Comparison of ENCODE assay signal across 11 mouse cellular contexts in genomic region chr17:56032831-56033230, GRCm38 (mm10). TPM values are rescaled to one million over a fixed set of nuclear protein-coding genes. Genes with fewer than 3 reads are reported as not detected.
DNase-seq lines count a peak whose midpoint lies in the region; ATAC-seq lines count a peak whose summit lies in the region.
"Had no signal": no experiment of that assay in that cellular context is flagged by ENCODE, and none has a peak within 500 bp of the region (broad histone marks: within the 10 kb centered on the region; RNA-seq: fewer than 3 reads in every experiment).

No protein-coding gene starts in this region.

- H3K27me3 ChIP-seq in heart, embryonic 13.5 days (replicated peaks): no peaks in the 10 kb centered on the region
- H3K27me3 ChIP-seq in heart, embryonic 10.5 days (ENCODE audit: insufficient read depth, poor library complexity, severe bottlenecking): no peaks in the 10 kb centered on the region

- H3K9ac ChIP-seq in heart, embryonic 13.5 days: peak overlapping the region; percentile 50

- peaks cover 68% of the 10 kb centered on the region for H3K4me1 ChIP-seq in heart, embryonic 13.5 days
- peaks cover 43% of the 10 kb centered on the region for H3K4me1 ChIP-seq in heart, embryonic 10.5 days

- peaks cover 85% of the 10 kb centered on the region for H3K79me2 ChIP-seq in macrophage (ENCODE audit: inconsistent target)

- no peak overlapping the region for H3K4me2 ChIP-seq in heart, embryonic 13.5 days

- peaks cover 48% of the 10 kb centered on the region for H3K36me3 ChIP-seq in heart, embryonic 13.5 days
- peaks cover 55% of the 10 kb centered on the region for H3K36me3 ChIP-seq in heart, embryonic 10.5 days
- H3K36me3 ChIP-seq in macrophage (ENCODE audit: inconsistent target): no peaks in the 10 kb centered on the region; the same call in 1 of the 2 replicates

- ATAC-seq in heart, embryonic 13.5 days (ENCODE audit: extremely low read depth, insufficient number of reproducible peaks, low FRiP score, low TSS enrichment): no peak
- ATAC-seq in erythroblast, adult 5-6 weeks (replicated peaks; ENCODE audit: low FRiP score, poor library complexity, severe bottlenecking): no peak

- no peak overlapping the region for H3K4me3 ChIP-seq in heart, embryonic 13.5 days
- no peak overlapping the region for H3K4me3 ChIP-seq in heart, embryonic 10.5 days
- peak overlapping the region; percentile 4; the same call in 1 of the 2 replicates for H3K4me3 ChIP-seq in macrophage (ENCODE audit: inconsistent target)
- H3K4me3 ChIP-seq: midbrain, embryonic 10.5 days had no signal

- no peak overlapping the region for H3K27ac ChIP-seq in heart, embryonic 13.5 days (replicated peaks)
- H3K27ac ChIP-seq in heart, embryonic 10.5 days: no peak overlapping the region
- peak overlapping the region; percentile 98 for H3K27ac ChIP-seq in macrophage
- H3K27ac ChIP-seq: midbrain, embryonic 10.5 days had no signal

- H3K9me3 ChIP-seq in heart, embryonic 13.5 days: no peaks in the 10 kb centered on the region
- H3K9me3 ChIP-seq in heart, embryonic 10.5 days: no peaks in the 10 kb centered on the region
- H3K9me3 ChIP-seq: midbrain, embryonic 10.5 days had no signal

- DNase-seq in heart, embryonic 10.5 days (ENCODE audit: low spot score): no peak
- peak; percentile 55 to 60 for DNase-seq in spleen, adult 18-20 months
- no peak for DNase-seq in spleen, adult 12 weeks (ENCODE audit: low spot score)
- no peak for DNase-seq in layer of hippocampus, adult 9-11 months
- no peak for DNase-seq in Muller cell, postnatal 12 days (ENCODE audit: inconsistent ontology term)
- DNase-seq: heart, postnatal 4 days; retina, postnatal 1 day had no signal

- 68% methylated on average over 7 of the region's 7 CpGs for WGBS in heart, embryonic 13.5 days
- 76% methylated on average over 7 of the region's 7 CpGs for WGBS in heart, embryonic 10.5 days
- 7% methylated on average over 5 of the region's 7 CpGs for WGBS in macrophage (ENCODE audit: missing documents)

RNA-seq across cellular contexts. Expression of gene Sh3gl1, which starts 3.6 kb away (rescaled TPM):
- 85.0 and 87.6 TPM in 2 replicates for polyA plus RNA-seq in heart, embryonic 13.5 days (2015; fragmentation: Nextera tagmentation; extraction: Ambion mirVana)
- polyA plus RNA-seq in heart, embryonic 10.5 days (2016; fragmentation: Nextera tagmentation; extraction: Ambion mirVana): 117 and 155 TPM in 2 replicates
- total RNA-seq in macrophage (2018; cell fraction: chromatin; rRNA removed): 100 to 1,000 TPM in 25 of 26 experiments, 10 to 100 TPM in 1; 94.5 to 340 (median 169) TPM
- 10 to 100 TPM; 31.1 to 80.6 (median 57.8) TPM for total RNA-seq in macrophage (2018; cell fraction: cytosol; rRNA removed)
- 100 to 1,000 TPM in 14 of 26 experiments, 10 to 100 TPM in 12; 48.9 to 325 (median 105) TPM for total RNA-seq in macrophage (2018; cell fraction: nucleus; rRNA removed)
- 33.5 to 87.9 TPM (median 87.4 TPM) in 3 replicates for polyA plus RNA-seq in macrophage (2018)
- total RNA-seq in erythroblast, adult 5-6 weeks (2015; ENCODE audit: low replicate concordance): 7.5 and 10.9 TPM in 2 replicates
- 10.0 and 11.4 TPM in 2 replicates for total RNA-seq in erythroblast, adult 5-6 weeks (2017; ENCODE audit: low replicate concordance)

RNA-seq across cellular contexts. Expression of gene Chaf1a, which starts 7.4 kb away (rescaled TPM):
- polyA plus RNA-seq in heart, embryonic 13.5 days (2015; fragmentation: Nextera tagmentation; extraction: Ambion mirVana): 14.1 and 14.2 TPM in 2 replicates
- polyA plus RNA-seq in heart, embryonic 10.5 days (2016; fragmentation: Nextera tagmentation; extraction: Ambion mirVana): 24.0 and 30.0 TPM in 2 replicates
- 10 to 100 TPM in 3 of 26 experiments, 1 to 10 TPM in 23; 1.3 to 12.4 (median 5.2) TPM for total RNA-seq in macrophage (2018; cell fraction: chromatin; rRNA removed)
- 1 to 10 TPM; 1.3 to 6.7 (median 3.3) TPM for total RNA-seq in macrophage (2018; cell fraction: cytosol; rRNA removed)
- 10 to 100 TPM in 2 of 26 experiments, 1 to 10 TPM in 24; 1.6 to 28.4 (median 4.3) TPM for total RNA-seq in macrophage (2018; cell fraction: nucleus; rRNA removed)
- polyA plus RNA-seq in macrophage (2018): 2.5 to 17.1 TPM (median 6.2 TPM) in 3 replicates
- 6.1 and 16.3 TPM in 2 replicates for total RNA-seq in erythroblast, adult 5-6 weeks (2015; ENCODE audit: low replicate concordance)
- 18.5 and 25.2 TPM in 2 replicates for total RNA-seq in erythroblast, adult 5-6 weeks (2017; ENCODE audit: low replicate concordance)

RNA-seq across cellular contexts. Expression of gene Mpnd, which starts 27.3 kb away (rescaled TPM):
- 62.1 and 68.1 TPM in 2 replicates for polyA plus RNA-seq in heart, embryonic 13.5 days (2015; fragmentation: Nextera tagmentation; extraction: Ambion mirVana)
- polyA plus RNA-seq in heart, embryonic 10.5 days (2016; fragmentation: Nextera tagmentation; extraction: Ambion mirVana): 69.5 and 111 TPM in 2 replicates
- total RNA-seq in macrophage (2018; cell fraction: chromatin; rRNA removed): 100 to 1,000 TPM in 3 of 26 experiments, 10 to 100 TPM in 23; 29.5 to 116 (median 76.4) TPM
- 10 to 100 TPM; 30.0 to 50.6 (median 39.5) TPM for total RNA-seq in macrophage (2018; cell fraction: cytosol; rRNA removed)
- 10 to 100 TPM; 26.4 to 93.3 (median 45.4) TPM for total RNA-seq in macrophage (2018; cell fraction: nucleus; rRNA removed)
- 31.2 to 42.2 TPM (median 38.7 TPM) in 3 replicates for polyA plus RNA-seq in macrophage (2018)
- 3.3 and 5.4 TPM in 2 replicates for total RNA-seq in erythroblast, adult 5-6 weeks (2015; ENCODE audit: low replicate concordance)
- total RNA-seq in erythroblast, adult 5-6 weeks (2017; ENCODE audit: low replicate concordance): 6.1 and 7.8 TPM in 2 replicates

RNA-seq across cellular contexts. Expression of gene Stap2, which starts 27.4 kb away (rescaled TPM):
- 11.9 and 14.6 TPM in 2 replicates for polyA plus RNA-seq in heart, embryonic 13.5 days (2015; fragmentation: Nextera tagmentation; extraction: Ambion mirVana)
- 7.7 and 8.0 TPM in 2 replicates for polyA plus RNA-seq in heart, embryonic 10.5 days (2016; fragmentation: Nextera tagmentation; extraction: Ambion mirVana)
- 1 to 10 TPM; 1.1 to 4.3 (median 1.8) TPM for total RNA-seq in macrophage (2018; cell fraction: chromatin; rRNA removed)
- total RNA-seq in macrophage (2018; cell fraction: cytosol; rRNA removed): under 1 TPM in 23 of 26 experiments, not detected in 3; 0.07 to 0.38 (median 0.18) TPM
- total RNA-seq in macrophage (2018; cell fraction: nucleus; rRNA removed): 1 to 10 TPM in 20 of 26 experiments, under 1 TPM in 6; 0.33 to 3.4 (median 1.4) TPM
- 0.22 to 0.28 TPM in 2 of 3 replicates, not detected in the other for polyA plus RNA-seq in macrophage (2018)
- total RNA-seq in erythroblast, adult 5-6 weeks (2015; ENCODE audit: low replicate concordance): not detected in 2 replicates
- 1.3 TPM in 1 of 2 replicates, not detected in the other for total RNA-seq in erythroblast, adult 5-6 weeks (2017; ENCODE audit: low replicate concordance)

RNA-seq across cellular contexts. Expression of gene Ubxn6, which starts 42.0 kb away (rescaled TPM):
- polyA plus RNA-seq in heart, embryonic 13.5 days (2015; fragmentation: Nextera tagmentation; extraction: Ambion mirVana): 37.8 and 44.2 TPM in 2 replicates
- 33.1 and 34.3 TPM in 2 replicates for polyA plus RNA-seq in heart, embryonic 10.5 days (2016; fragmentation: Nextera tagmentation; extraction: Ambion mirVana)
- total RNA-seq in macrophage (2018; cell fraction: chromatin; rRNA removed): 10 to 100 TPM; 24.4 to 88.3 (median 51.3) TPM
- total RNA-seq in macrophage (2018; cell fraction: cytosol; rRNA removed): 10 to 100 TPM; 25.7 to 48.8 (median 31.2) TPM
- total RNA-seq in macrophage (2018; cell fraction: nucleus; rRNA removed): 10 to 100 TPM; 17.0 to 58.2 (median 27.0) TPM
- polyA plus RNA-seq in macrophage (2018): 28.9 to 74.4 TPM (median 41.1 TPM) in 3 replicates
- total RNA-seq in erythroblast, adult 5-6 weeks (2015; ENCODE audit: low replicate concordance): 3.1 and 3.6 TPM in 2 replicates
- 5.3 and 15.2 TPM in 2 replicates for total RNA-seq in erythroblast, adult 5-6 weeks (2017; ENCODE audit: low replicate concordance)

Comparison
In these comparisons a context has a peak if more than half of its experiments do, and no peak if none do; other contexts are left out.
1. DNase-seq: peak in spleen, adult 18-20 months (2 of 2); none in heart, embryonic 10.5 days (single experiment), spleen, adult 12 weeks (single experiment), layer of hippocampus, adult 9-11 months (single experiment) and Muller cell, postnatal 12 days (single experiment).